Mouse (Mus musculus): ENCODE measurements around the gene Cdk9. TPM values are rescaled to one million over a fixed set of nuclear protein-coding genes. Genes with fewer than 3 reads are reported as not detected.

Cdk9 gene
- polyA plus RNA-seq, 1 experiment from 2014 or later = 63.2 TPM

DNA sequence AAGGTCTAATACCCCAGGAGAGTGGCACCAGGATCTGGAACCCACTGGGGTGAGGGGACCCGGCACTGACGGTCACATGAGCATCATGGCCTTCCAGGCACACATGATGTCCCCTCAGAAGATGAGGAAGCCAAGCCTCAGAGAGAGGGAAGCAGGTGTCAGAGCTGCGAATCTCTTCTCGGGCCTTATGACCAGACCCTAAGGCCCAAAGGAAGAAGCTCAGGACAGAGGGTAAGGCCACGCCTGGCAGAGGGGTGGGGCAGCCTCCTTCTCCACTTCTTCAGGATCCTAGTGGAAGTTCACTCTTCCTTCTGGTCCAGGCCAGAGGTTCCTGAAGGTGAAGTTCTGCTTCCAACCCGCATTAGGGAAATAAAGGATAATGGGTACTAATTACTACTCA, 19.8 kb upstream of the Cdk9 start:
- peaks cover 75% of the 10 kb centered on the region for H3K4me1 ChIP-seq

DNA sequence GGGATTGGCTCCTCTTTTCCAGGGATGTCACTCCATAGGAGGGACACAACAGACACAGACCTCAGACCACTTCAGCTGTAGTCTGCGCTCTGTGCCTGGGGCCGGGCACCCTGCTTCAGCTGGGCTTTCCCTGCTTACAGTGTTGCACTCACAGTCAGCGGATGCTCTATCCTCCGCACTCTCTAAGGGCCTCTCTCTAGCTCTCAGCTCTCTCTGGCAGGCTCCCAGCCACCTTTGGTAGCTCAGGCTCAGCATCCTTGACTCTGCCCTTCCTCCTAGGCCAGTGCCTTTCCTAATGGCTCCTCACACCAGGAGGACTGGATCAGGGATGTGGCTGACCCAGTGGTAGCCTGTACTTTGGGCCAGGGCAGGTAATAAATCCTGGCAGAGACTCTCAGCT, 19.0 kb upstream of the Cdk9 start:
- 58% methylated on average over 4 of the region's 4 CpGs for WGBS
- Histone ChIP-seq H3K27ac (replicated peaks) (peak overlapping the region; percentile 83), H3K36me3 (0 out of 2 replicates have a peak, but pooled peaks cover 3% of the 10 kb centered on the region), H3K4me3 (no peak overlapping the region), H3K4me2 (peak overlapping the region; percentile 73), H3K4me1 (peaks cover 78% of the 10 kb centered on the region), H3K27me3 (replicated peaks) (no peaks in the 10 kb centered on the region; the same call in 1 of the 2 replicates), H3K9ac (0 out of 2 replicates have a peak overlapping the region, but pooled peaks have one; percentile 69), H3K9me3 (no peaks in the 10 kb centered on the region)
- no peak for ATAC-seq (ENCODE audit: extremely low read depth, insufficient number of reproducible peaks, low FRiP score, low TSS enrichment)

More for the DNA sequence above, 19.8 kb upstream of the Cdk9 start:
- H3K27ac ChIP-seq (replicated peaks) = peak overlapping the region; percentile 83
- no peaks in the 10 kb centered on the region; the same call in 1 of the 2 replicates for H3K27me3 ChIP-seq (replicated peaks)
- H3K4me3 ChIP-seq = no peak overlapping the region
- peaks cover 8% of the 10 kb centered on the region for H3K36me3 ChIP-seq
- ATAC-seq (ENCODE audit: extremely low read depth, insufficient number of reproducible peaks, low FRiP score, low TSS enrichment) = no peak
- WGBS = 62% methylated on average over 6 of the region's 6 CpGs
- no peak overlapping the region for H3K4me2 ChIP-seq
- no peaks in the 10 kb centered on the region for H3K9me3 ChIP-seq
- no peak overlapping the region for H3K9ac ChIP-seq

DNA sequence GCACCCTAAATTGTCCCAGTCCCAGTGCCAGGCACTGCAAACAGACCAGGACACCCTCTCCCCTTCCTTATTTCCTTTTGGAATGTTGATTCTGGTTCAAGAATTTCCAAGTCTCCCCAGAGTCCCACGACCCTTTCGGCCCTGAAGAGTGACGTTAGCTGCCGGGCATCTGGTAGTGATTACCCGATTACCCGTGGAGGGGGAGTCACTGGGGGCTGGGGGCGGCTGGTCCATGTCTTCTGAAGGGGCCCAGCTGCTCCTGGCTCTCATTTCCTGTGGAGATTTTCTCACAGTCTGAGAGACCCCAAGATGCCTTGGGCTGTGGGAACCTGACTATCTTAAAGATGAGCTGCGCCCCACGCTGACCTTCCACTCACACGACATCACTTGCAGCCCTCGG, 18.0 kb upstream of the Cdk9 start:
- no peak for ATAC-seq (ENCODE audit: extremely low read depth, insufficient number of reproducible peaks, low FRiP score, low TSS enrichment)
- H3K4me3 ChIP-seq = peak overlapping the region; percentile 60
- no peaks in the 10 kb centered on the region for H3K27me3 ChIP-seq (replicated peaks)
- peaks cover 73% of the 10 kb centered on the region for H3K4me1 ChIP-seq
- H3K4me2 ChIP-seq = peak overlapping the region; percentile 73
- 16% methylated on average over 11 of the region's 11 CpGs for WGBS
- no peaks in the 10 kb centered on the region for H3K9me3 ChIP-seq
- H3K36me3 ChIP-seq = 0 out of 2 replicates have a peak, but pooled peaks cover 3% of the 10 kb centered on the region
- peak overlapping the region; percentile 69 for H3K9ac ChIP-seq
- peak overlapping the region; percentile 83 for H3K27ac ChIP-seq (replicated peaks)

DNA sequence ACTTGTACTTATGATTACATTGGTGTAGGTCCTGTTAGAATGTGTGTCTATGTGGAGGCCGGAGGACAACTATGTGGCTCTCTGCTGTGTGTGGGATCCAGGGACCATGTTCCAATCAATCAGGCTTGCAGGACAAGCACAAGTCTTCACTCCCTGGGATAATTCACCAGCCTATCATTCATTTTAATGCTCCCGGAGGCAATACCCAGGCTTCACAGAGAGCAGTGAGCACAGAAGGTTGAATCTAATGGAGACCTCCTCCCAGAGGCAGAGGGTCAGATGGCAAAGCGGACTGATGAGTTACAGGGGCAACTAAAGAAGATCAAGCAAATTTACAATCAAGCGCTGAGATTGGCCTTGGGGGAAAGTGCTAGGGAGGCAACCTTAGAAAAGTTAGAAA, 16.7 kb upstream of the Cdk9 start:
- Histone ChIP-seq H3K4me1 (peaks cover 60% of the 10 kb centered on the region), H3K4me2 (peak overlapping the region; percentile 73), H3K4me3 (peak overlapping the region; percentile 60), H3K36me3 (peaks cover 13% of the 10 kb centered on the region; the same call in 1 of the 2 replicates), H3K9me3 (no peaks in the 10 kb centered on the region), H3K27ac (replicated peaks) (peak overlapping the region; percentile 83), H3K27me3 (replicated peaks) (no peaks in the 10 kb centered on the region), H3K9ac (peak overlapping the region; percentile 81)
- ATAC-seq (ENCODE audit: extremely low read depth, insufficient number of reproducible peaks, low FRiP score, low TSS enrichment) = no peak
- 67% methylated on average over 4 of the region's 4 CpGs for WGBS

DNA sequence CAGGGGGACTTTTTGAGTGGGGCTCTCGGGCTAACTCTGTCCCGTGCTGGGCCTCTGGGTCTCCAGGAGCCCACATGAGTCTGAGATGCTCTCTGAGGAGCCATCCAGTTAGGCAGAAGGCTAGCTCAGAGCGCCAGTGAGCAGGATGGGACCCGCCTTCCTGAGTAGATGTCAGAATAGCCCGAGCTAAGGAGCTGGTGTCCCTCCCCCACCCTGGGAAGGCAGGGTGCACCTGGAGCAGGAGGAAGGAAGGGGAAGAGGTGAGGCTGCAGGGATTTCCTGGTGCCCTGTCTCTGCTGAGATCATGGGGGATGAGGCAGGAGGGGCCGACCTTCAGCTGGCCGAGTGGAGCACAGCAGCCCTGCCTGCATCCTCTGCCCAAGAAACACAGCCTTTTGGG, 15.6 kb upstream of the Cdk9 start:
- H3K9ac ChIP-seq = peak overlapping the region; percentile 81
- H3K27me3 ChIP-seq (replicated peaks) = no peaks in the 10 kb centered on the region
- H3K36me3 ChIP-seq = peaks cover 13% of the 10 kb centered on the region; the same call in 1 of the 2 replicates
- H3K4me3 ChIP-seq = peak overlapping the region; percentile 60
- peak overlapping the region; percentile 73 for H3K4me2 ChIP-seq
- no peaks in the 10 kb centered on the region for H3K9me3 ChIP-seq
- H3K4me1 ChIP-seq = peaks cover 51% of the 10 kb centered on the region
- 22% methylated on average over 7 of the region's 7 CpGs for WGBS
- H3K27ac ChIP-seq (replicated peaks) = peak overlapping the region; percentile 83
- no peak; the same call in 1 of the 2 replicates for ATAC-seq (ENCODE audit: extremely low read depth, insufficient number of reproducible peaks, low FRiP score, low TSS enrichment)

DNA sequence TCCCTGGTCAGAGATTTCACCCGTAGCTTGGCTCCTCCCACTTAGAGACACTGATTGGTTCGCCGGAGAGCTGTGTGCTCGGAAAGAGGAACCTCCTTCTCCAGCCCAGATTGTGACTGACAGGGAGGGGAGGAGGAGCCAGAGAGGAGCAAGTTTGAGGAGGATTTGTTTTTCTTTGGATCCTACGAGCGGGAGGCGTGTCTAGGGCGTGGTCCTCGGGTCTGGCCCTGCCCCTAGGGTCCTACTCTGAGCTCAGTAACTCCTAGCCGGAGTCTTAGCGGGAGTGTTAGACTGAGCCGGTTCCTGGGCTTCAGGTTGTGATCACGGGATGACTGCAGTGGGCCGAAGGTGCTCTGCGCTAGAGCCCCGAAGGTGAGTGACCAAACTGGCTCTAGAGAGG, 14.6 kb upstream of the Cdk9 start:
- Histone ChIP-seq H3K4me3 (peak overlapping the region; percentile 60), H3K9ac (peak overlapping the region; percentile 81), H3K4me1 (peaks cover 43% of the 10 kb centered on the region), H3K27ac (replicated peaks) (peak overlapping the region; percentile 83), H3K36me3 (peaks cover 13% of the 10 kb centered on the region; the same call in 1 of the 2 replicates), H3K9me3 (no peaks in the 10 kb centered on the region), H3K4me2 (peak overlapping the region; percentile 73), H3K27me3 (replicated peaks) (no peaks in the 10 kb centered on the region)
- WGBS = under 1% methylated on average over 16 of the region's 16 CpGs
- ATAC-seq (ENCODE audit: extremely low read depth, insufficient number of reproducible peaks, low FRiP score, low TSS enrichment) = peak; percentile 89

DNA sequence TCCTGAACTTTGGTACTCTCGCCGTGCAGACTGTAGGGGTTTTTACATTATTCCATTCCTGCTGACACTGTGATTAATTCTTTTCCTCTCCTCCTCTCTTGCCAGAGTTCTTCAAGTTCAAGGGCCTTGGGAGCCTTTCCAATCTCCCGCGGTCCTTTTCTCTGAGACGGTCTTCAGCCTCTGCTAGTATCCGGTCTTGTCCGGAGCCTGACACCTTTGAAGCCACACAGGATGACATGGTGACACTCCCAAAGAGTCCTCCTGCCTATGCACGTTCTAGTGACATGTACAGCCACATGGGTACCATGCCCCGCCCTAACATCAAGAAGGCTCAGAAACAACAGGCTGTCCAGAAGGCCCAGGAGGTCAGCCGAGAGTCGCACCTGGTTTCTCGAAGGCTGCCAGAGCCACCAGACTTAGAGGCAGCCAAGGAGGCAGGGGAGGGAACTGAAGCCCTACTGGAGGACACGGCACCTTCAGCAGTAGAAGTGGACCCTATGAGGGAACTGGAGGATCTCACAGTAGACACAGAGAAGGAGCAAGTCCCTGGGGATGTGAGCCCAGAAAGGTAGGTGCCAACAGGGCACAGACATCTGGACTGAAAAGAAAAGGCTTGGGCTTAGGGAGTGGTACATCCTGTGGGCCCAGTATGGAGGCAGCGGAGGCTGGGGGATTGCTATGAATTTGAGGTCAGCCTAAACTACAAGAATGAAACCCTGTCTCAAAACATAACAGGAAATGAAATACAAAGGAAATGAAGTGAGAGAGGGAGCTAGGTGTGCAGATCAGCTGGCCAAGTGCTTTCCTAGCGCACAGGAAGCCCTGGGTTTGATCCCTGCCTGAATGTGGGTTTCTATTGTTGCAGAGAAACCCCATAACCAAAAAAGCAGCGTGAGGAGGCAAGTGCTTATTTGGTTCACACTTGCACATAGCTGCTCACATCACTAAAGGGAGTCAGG, 12.2 kb upstream of the Cdk9 start:
- H3K4me2 ChIP-seq = no peak overlapping the region
- peaks cover 40% of the 10 kb centered on the region for H3K4me1 ChIP-seq
- no peak overlapping the region for H3K9ac ChIP-seq
- no peaks in the 10 kb centered on the region for H3K27me3 ChIP-seq (replicated peaks)
- H3K36me3 ChIP-seq = peaks cover 10% of the 10 kb centered on the region; the same call in 1 of the 2 replicates
- no peak overlapping the region for H3K4me3 ChIP-seq
- WGBS = 72% methylated on average over 16 of the region's 16 CpGs
- H3K27ac ChIP-seq (replicated peaks) = peak overlapping the region; percentile 36; the same call in 1 of the 2 replicates
- no peak for ATAC-seq (ENCODE audit: extremely low read depth, insufficient number of reproducible peaks, low FRiP score, low TSS enrichment)
- no peaks in the 10 kb centered on the region for H3K9me3 ChIP-seq

DNA sequence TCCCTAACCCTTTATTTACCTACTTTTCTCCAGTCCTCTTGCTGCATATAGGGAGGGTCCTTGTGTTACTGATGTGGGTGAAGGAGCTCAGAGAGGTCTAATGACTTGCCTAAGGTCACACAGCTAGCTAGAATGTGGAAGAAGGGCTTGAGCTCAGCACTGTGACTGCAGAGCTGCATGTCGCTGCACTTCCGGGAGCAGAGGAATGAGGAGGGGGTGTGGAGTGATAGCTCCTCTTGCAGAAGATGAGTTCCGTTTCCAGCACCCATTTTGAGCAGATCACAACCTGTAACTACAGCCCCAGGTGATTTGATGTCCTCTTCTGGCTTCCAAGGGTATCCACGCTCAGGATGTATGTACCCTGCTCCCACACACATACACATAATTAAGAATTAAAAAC, 11.3 kb upstream of the Cdk9 start:
- peaks cover 33% of the 10 kb centered on the region for H3K4me1 ChIP-seq
- H3K4me2 ChIP-seq = no peak overlapping the region
- H3K36me3 ChIP-seq = peaks cover 10% of the 10 kb centered on the region; the same call in 1 of the 2 replicates
- no peak overlapping the region for H3K4me3 ChIP-seq
- no peak overlapping the region for H3K27ac ChIP-seq (replicated peaks)
- H3K9me3 ChIP-seq = no peaks in the 10 kb centered on the region
- ATAC-seq (ENCODE audit: extremely low read depth, insufficient number of reproducible peaks, low FRiP score, low TSS enrichment) = no peak
- no peaks in the 10 kb centered on the region for H3K27me3 ChIP-seq (replicated peaks)
- WGBS = 65% methylated on average over 4 of the region's 4 CpGs
- H3K9ac ChIP-seq = no peak overlapping the region

DNA sequence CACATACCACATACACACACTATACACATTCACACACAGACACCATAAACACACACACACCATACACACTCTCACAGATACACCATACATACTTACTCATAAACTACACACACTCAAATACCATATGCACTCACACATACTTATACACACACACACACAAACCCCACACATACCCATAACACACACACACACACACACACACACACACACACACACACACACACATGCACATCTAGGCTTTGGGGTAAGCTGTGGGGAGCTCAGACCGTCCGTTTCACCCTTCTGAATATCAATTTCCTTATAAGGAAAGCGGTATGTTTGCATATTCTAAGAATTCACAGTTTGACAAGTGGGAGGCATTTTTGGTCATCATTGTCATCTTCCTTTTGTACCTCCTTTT, 9.7 kb upstream of the Cdk9 start:
- Histone ChIP-seq H3K4me3 (no peak overlapping the region), H3K27me3 (replicated peaks) (no peaks in the 10 kb centered on the region), H3K4me1 (peaks cover 27% of the 10 kb centered on the region), H3K9ac (peak overlapping the region; percentile 67; the same call in 1 of the 2 replicates), H3K4me2 (0 out of 2 replicates have a peak overlapping the region, but pooled peaks have one; percentile 59), H3K9me3 (no peaks in the 10 kb centered on the region), H3K27ac (replicated peaks) (no peak overlapping the region), H3K36me3 (peaks cover 10% of the 10 kb centered on the region; the same call in 1 of the 2 replicates)
- 69% methylated on average over 3 of the region's 3 CpGs for WGBS
- no peak for ATAC-seq (ENCODE audit: extremely low read depth, insufficient number of reproducible peaks, low FRiP score, low TSS enrichment)

DNA sequence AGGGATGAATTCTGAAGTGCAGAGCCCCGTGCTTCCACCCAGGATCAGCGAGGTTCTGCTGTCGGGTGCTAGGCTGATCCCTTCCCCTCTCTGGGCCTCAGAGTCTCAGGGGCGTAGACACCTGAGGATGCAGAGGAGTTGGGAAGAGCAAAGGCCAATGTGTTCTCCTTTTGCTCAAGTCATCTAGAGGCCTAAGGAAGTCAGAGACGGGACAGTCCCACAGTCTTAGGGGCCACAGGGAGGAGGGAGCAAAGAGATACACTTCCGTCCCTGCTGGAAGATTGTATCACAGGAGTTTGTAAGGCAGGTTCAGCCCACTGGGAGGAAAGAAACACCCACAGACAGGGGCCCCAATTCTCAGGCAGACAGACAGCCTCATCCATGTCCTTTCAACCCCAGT, 9.2 kb upstream of the Cdk9 start:
- Histone ChIP-seq H3K9me3 (no peaks in the 10 kb centered on the region), H3K4me2 (peak overlapping the region; percentile 59), H3K27me3 (replicated peaks) (no peaks in the 10 kb centered on the region), H3K4me1 (peaks cover 21% of the 10 kb centered on the region), H3K9ac (peak overlapping the region; percentile 67), H3K27ac (replicated peaks) (no peak overlapping the region; the same call in 1 of the 2 replicates), H3K4me3 (peak overlapping the region; percentile 37), H3K36me3 (peaks cover 10% of the 10 kb centered on the region; the same call in 1 of the 2 replicates)
- ATAC-seq (ENCODE audit: extremely low read depth, insufficient number of reproducible peaks, low FRiP score, low TSS enrichment) = no peak
- WGBS = 44% methylated on average over 6 of the region's 6 CpGs

DNA sequence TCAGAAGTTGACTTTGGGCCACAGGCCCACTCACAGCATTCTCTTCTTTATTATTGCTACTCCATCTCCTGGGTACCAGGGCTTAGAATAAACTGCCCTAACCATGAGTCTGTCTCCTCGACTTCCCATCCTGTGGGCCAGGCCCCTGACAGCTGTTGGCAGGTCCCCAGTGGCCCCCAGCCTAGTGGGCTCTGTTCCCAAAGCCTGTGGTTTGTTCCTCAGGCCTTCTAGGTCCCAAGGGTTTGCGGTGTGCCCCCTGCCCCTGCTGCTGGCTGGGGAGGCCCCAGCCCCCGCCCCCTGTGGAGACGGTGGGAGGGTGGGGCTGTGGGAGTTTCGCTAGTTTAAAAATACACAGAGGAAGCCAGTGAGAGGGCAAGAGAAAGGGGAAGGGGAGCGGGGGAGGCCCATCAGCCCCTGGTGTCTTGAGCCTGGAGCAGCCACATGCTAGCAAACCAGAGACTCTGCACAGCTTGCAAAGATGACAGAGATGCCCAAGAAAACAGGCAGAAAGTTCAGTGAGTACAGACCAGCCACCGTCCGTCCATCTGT, 7.9 kb upstream of the Cdk9 start, which contains the start of gene Sh2d3c:
Gene Sh2d3c, plus strand, starts transcription at position 375 of the 549 bp plus-strand sequence.
- Histone ChIP-seq H3K4me1 (peaks cover 19% of the 10 kb centered on the region), H3K4me2 (peak within 1 kb of the TSS; percentile 59), H3K27ac (replicated peaks) (peak within 1 kb of the TSS; percentile 54), H3K27me3 (replicated peaks) (no peaks in the 10 kb centered on the region), H3K36me3 (peaks cover 10% of the 10 kb centered on the region; the same call in 1 of the 2 replicates), H3K4me3 (peak within 1 kb of the TSS; percentile 37), H3K9me3 (no peaks in the 10 kb centered on the region), H3K9ac (peak within 1 kb of the TSS; percentile 67)
- WGBS = 29% methylated on average over 8 of the region's 8 CpGs
- no peak for ATAC-seq (ENCODE audit: extremely low read depth, insufficient number of reproducible peaks, low FRiP score, low TSS enrichment)

Data from heart, embryonic 13.5 days (tissue).